Mouse (Mus musculus): ENCODE data around the gene Taf15. TPM values are rescaled to one million over a fixed set of nuclear protein-coding genes. Genes with fewer than 3 reads are reported as not detected.

Gene Taf15
- polyA plus RNA-seq, 1 experiment from 2014 or later, result 4.0 TPM

DNA sequence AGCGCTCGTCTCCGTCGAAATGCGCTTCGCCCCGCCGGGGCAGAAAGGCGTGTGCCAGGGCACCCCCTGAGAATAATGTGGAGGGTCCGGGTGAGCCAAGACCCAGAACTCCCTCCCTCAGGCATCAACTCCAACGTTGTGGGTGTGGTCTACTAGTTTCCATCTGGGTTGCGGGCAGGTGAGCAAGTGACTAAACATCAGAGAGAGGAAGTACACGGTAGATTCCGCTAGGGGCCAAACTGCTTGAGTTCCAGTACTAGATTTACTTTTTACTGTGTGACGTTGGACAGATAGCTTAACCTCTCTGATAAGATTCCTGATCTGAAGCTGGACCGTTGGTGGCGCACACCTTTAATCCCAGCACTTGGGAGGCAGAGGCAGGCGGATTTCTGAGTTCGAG lies 27.9 kb upstream of the Taf15 start:
- no peaks in the 10 kb centered on the region for H3K9me3 ChIP-seq (ENCODE audit: control insufficient read depth, low read length)
- no peaks in the 10 kb centered on the region; the same call in 1 of the 2 replicates for H3K27me3 ChIP-seq (ENCODE audit: control insufficient read depth, insufficient read depth, low read length)
- no peak for TF ChIP-seq EP300 (optimal IDR thresholded peaks at IDR 0.05)
- 0 out of 2 replicates have a peak, but pooled peaks have one; percentile 22 for TF ChIP-seq CTCF (IDR thresholded peaks at IDR 0.05; ENCODE audit: low read depth)
- no peak overlapping the region for H3K9ac ChIP-seq (ENCODE audit: low read length)
- H3K4me3 ChIP-seq (ENCODE audit: low read depth, low read length), result peak overlapping the region; percentile 13; the same call in 1 of the 2 replicates
- no peaks in the 10 kb centered on the region for H3K36me3 ChIP-seq (ENCODE audit: control insufficient read depth, insufficient read depth, low read length)
- peak; percentile 37 for DNase-seq (ENCODE audit: low spot score)
- no peak overlapping the region for H3K27ac ChIP-seq (replicated peaks)
- peak overlapping the region; percentile 45 for H3K4me2 ChIP-seq (replicated peaks; ENCODE audit: low read depth)
- peaks cover 11% of the 10 kb centered on the region for H3K4me1 ChIP-seq (replicated peaks; ENCODE audit: control insufficient read depth, insufficient read depth)
- 29% methylated on average over 19 of the region's 19 CpGs for WGBS
- ATAC-seq (ENCODE audit: low FRiP score, low TSS enrichment), result no peak

DNA sequence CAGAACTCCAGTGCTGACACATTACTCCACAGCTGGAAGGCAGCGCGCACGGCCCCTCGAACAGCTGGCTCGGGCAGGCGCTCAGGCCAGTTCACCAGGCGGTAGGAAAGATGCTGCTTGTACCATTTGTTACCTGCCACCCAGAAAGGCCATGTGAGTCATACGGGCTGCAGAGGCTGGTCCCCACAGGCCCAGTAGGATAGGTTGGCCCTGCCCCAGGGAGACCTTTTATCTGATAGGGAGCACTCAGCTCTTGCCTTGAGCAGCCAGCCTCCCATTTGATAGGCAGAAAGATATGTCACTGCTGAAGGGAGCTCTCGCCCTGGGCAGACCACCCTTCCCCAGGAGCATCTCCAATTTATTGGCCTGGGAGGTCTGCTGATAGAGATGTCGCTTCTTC lies 25.3 kb upstream of the Taf15 start:
- no peak overlapping the region for H3K4me2 ChIP-seq (replicated peaks; ENCODE audit: low read depth)
- WGBS, result 55% methylated on average over 10 of the region's 10 CpGs
- no peak for TF ChIP-seq EP300 (optimal IDR thresholded peaks at IDR 0.05)
- TF ChIP-seq CTCF (IDR thresholded peaks at IDR 0.05; ENCODE audit: low read depth), result no peak
- no peaks in the 10 kb centered on the region for H3K36me3 ChIP-seq (ENCODE audit: control insufficient read depth, insufficient read depth, low read length)
- peaks cover 11% of the 10 kb centered on the region for H3K4me1 ChIP-seq (replicated peaks; ENCODE audit: control insufficient read depth, insufficient read depth)
- H3K27me3 ChIP-seq (ENCODE audit: control insufficient read depth, insufficient read depth, low read length), result no peaks in the 10 kb centered on the region
- peak overlapping the region; percentile 71 for H3K27ac ChIP-seq (replicated peaks)
- no peak for ATAC-seq (ENCODE audit: low FRiP score, low TSS enrichment)
- no peaks in the 10 kb centered on the region for H3K9me3 ChIP-seq (ENCODE audit: control insufficient read depth, low read length)
- no peak overlapping the region for H3K4me3 ChIP-seq (ENCODE audit: low read depth, low read length)
- DNase-seq (ENCODE audit: low spot score), result peak; percentile 51
- H3K9ac ChIP-seq (ENCODE audit: low read length), result peak overlapping the region; percentile 27; the same call in 1 of the 2 replicates

DNA sequence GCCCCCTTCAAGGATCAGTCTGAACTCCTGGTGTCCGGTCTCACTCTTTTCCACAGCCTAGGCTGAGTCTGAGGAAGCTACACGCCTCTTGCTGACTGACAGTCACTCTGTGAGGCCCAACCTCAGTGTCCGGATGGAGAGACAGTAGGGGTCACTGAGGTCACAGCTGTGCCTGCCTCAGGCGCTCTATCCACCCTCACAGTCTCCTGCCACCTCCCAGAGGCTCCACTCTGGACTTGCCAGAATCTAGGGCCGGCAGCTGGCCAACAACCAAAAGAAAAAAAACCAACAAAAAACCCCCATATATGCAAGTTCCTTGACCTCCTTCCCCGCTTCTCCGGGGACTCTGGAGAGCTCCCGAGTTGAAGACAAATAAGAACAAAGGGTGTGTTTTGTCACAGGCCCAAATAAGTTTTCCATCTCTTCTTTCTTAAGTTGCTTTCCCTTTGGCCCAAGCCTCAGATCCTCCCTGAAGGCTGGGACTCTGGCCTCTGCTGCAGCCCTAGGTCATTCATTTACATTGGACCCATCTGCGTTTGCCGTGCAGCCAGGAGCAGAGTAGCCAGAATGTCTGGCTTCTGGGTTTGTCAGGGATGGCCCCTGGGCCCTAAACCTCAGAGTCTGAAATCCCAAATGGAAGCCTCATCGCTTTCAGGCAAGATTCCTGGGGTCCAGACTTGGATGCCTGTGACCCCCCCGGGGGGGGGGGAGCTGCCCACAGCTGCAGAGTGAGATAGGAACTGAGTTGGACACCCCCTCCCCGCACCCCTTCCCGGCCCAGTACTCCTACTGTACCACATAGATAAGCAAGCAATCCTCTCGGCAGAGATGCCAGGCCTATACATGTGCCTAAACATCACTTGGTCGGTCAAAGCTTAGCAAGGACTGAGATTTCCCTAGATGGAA lies 24.6 kb upstream of the Taf15 start:
- TF ChIP-seq EP300 (optimal IDR thresholded peaks at IDR 0.05) (no peak), CTCF (IDR thresholded peaks at IDR 0.05; ENCODE audit: low read depth) (no peak)

DNA sequence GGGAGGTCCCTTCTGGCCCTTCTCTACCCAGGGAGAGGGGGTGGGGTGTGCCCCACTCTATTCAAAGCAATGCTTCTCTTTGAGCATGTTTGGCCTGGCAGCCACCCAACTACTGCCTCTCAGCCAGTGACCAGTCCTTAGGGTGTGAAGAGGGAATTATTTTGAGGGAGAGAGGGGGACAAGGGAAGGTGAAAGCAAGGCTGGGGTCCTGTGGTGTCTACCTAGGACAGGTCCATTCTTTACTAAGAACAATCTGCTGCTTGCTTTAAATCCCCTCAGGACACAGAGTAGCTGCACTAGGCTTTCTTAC lies 24.0 kb upstream of the Taf15 start:
- TF ChIP-seq CTCF (IDR thresholded peaks at IDR 0.05; ENCODE audit: low read depth), result no peak
- DNase-seq (ENCODE audit: low spot score) (peak; percentile 75), ATAC-seq (ENCODE audit: low FRiP score, low TSS enrichment) (no peak)
- H3K9ac ChIP-seq (ENCODE audit: low read length), result no peak overlapping the region
- H3K4me2 ChIP-seq (replicated peaks; ENCODE audit: low read depth), result no peak overlapping the region
- no peaks in the 10 kb centered on the region for H3K36me3 ChIP-seq (ENCODE audit: control insufficient read depth, insufficient read depth, low read length)
- H3K4me1 ChIP-seq (replicated peaks; ENCODE audit: control insufficient read depth, insufficient read depth), result peaks cover 11% of the 10 kb centered on the region
- no peaks in the 10 kb centered on the region for H3K9me3 ChIP-seq (ENCODE audit: control insufficient read depth, low read length)
- no peaks in the 10 kb centered on the region for H3K27me3 ChIP-seq (ENCODE audit: control insufficient read depth, insufficient read depth, low read length)
- peak overlapping the region; percentile 58; the same call in 1 of the 2 replicates for H3K27ac ChIP-seq (replicated peaks)
- H3K4me3 ChIP-seq (ENCODE audit: low read depth, low read length), result no peak overlapping the region

More for the DNA sequence above, 24.6 kb upstream of the Taf15 start:
- no peaks in the 10 kb centered on the region for H3K36me3 ChIP-seq (ENCODE audit: control insufficient read depth, insufficient read depth, low read length)
- H3K4me3 ChIP-seq (ENCODE audit: low read depth, low read length), result no peak overlapping the region
- H3K9ac ChIP-seq (ENCODE audit: low read length), result no peak overlapping the region
- no peaks in the 10 kb centered on the region for H3K9me3 ChIP-seq (ENCODE audit: control insufficient read depth, low read length)
- H3K4me1 ChIP-seq (replicated peaks; ENCODE audit: control insufficient read depth, insufficient read depth), result peaks cover 11% of the 10 kb centered on the region
- DNase-seq (ENCODE audit: low spot score) (no peak), ATAC-seq (ENCODE audit: low FRiP score, low TSS enrichment) (no peak; the same call in 1 of the 2 replicates)
- H3K27ac ChIP-seq (replicated peaks), result peak overlapping the region; percentile 71
- WGBS, result 38% methylated on average over 16 of the region's 16 CpGs
- no peak overlapping the region for H3K4me2 ChIP-seq (replicated peaks; ENCODE audit: low read depth)
- H3K27me3 ChIP-seq (ENCODE audit: control insufficient read depth, insufficient read depth, low read length), result no peaks in the 10 kb centered on the region

DNA sequence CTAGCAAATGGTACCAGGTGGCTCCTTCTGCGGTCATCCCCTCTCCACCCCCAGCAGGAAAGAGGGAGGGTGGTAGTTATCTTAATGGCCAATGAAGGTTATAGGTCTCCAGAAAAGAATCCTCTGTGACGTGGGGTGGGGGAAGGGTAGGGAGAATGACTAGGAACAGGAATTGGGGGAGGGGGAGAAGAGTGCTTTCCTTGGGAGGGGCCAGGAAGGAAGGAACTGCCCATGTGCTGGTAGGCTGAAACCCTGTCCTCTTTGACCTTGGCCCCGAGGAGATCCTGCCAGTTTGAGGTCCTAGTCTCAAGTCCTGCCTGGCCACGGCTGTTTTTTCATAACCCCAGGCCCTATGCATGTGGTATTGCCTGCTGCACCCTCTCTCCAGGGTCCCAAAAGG lies 23.6 kb upstream of the Taf15 start:
- no peak for DNase-seq (ENCODE audit: low spot score)
- H3K36me3 ChIP-seq (ENCODE audit: control insufficient read depth, insufficient read depth, low read length), result no peaks in the 10 kb centered on the region
- ATAC-seq (ENCODE audit: low FRiP score, low TSS enrichment), result no peak
- no peaks in the 10 kb centered on the region for H3K9me3 ChIP-seq (ENCODE audit: control insufficient read depth, low read length)
- H3K4me2 ChIP-seq (replicated peaks; ENCODE audit: low read depth), result no peak overlapping the region
- TF ChIP-seq EP300 (optimal IDR thresholded peaks at IDR 0.05) (no peak), CTCF (IDR thresholded peaks at IDR 0.05; ENCODE audit: low read depth) (no peak)
- 44% methylated on average over 4 of the region's 4 CpGs for WGBS
- H3K27ac ChIP-seq (replicated peaks), result no peak overlapping the region; the same call in 1 of the 2 replicates
- peaks cover 11% of the 10 kb centered on the region for H3K4me1 ChIP-seq (replicated peaks; ENCODE audit: control insufficient read depth, insufficient read depth)
- H3K27me3 ChIP-seq (ENCODE audit: control insufficient read depth, insufficient read depth, low read length), result no peaks in the 10 kb centered on the region
- no peak overlapping the region for H3K9ac ChIP-seq (ENCODE audit: low read length)
- no peak overlapping the region for H3K4me3 ChIP-seq (ENCODE audit: low read depth, low read length)

DNA sequence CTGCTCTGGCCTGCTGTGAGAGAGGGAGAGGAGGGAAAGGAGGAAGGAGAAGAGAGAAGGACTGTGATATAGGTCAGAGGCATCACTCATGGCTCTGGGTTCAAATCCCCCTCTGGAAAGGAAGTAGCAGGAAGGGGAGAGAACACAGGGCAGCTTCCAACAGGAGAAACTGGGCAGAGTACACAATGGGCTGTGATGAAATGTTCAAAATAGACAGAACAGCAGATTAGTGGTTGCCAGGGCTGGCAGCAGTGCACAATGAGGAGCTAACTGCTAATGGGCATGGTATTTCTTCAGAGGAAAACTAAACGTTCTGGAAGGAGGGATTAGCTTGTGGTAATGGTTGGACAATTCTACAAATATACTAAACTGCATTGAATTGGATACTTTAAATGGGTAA lies 22.3 kb upstream of the Taf15 start:
- H3K27ac ChIP-seq (replicated peaks), result no peak overlapping the region
- no peak overlapping the region for H3K4me3 ChIP-seq (ENCODE audit: low read depth, low read length)
- no peaks in the 10 kb centered on the region for H3K36me3 ChIP-seq (ENCODE audit: control insufficient read depth, insufficient read depth, low read length)
- H3K4me1 ChIP-seq (replicated peaks; ENCODE audit: control insufficient read depth, insufficient read depth), result peaks cover 13% of the 10 kb centered on the region
- no peaks in the 10 kb centered on the region for H3K9me3 ChIP-seq (ENCODE audit: control insufficient read depth, low read length)
- no peaks in the 10 kb centered on the region for H3K27me3 ChIP-seq (ENCODE audit: control insufficient read depth, insufficient read depth, low read length)
- H3K9ac ChIP-seq (ENCODE audit: low read length), result no peak overlapping the region
- WGBS, result 24% methylated on average over 1 of the region's 1 CpGs
- ATAC-seq (ENCODE audit: low FRiP score, low TSS enrichment), result no peak
- DNase-seq (ENCODE audit: low spot score), result no peak
- TF ChIP-seq CTCF (IDR thresholded peaks at IDR 0.05; ENCODE audit: low read depth) (no peak), EP300 (optimal IDR thresholded peaks at IDR 0.05) (no peak)
- H3K4me2 ChIP-seq (replicated peaks; ENCODE audit: low read depth), result no peak overlapping the region
